Mouse (Mus musculus) kidney, embryonic 14.5 days (tissue): ENCODE results near the gene Agxt2. TPM values are rescaled to one million over a fixed set of nuclear protein-coding genes. Genes with fewer than 3 reads are reported as not detected.

Experiments used
- ATAC-seq: fragments of 200-750 bp; cut with Nextera tagmentation; 2 replicates; pipeline ENCODE4 v1.8.0; 2017; ENCODE audit warnings: moderate number of reproducible peaks, mild to moderate bottlenecking, moderate TSS enrichment, moderate library complexity; ENCODE audit not compliant: low FRiP score, low TSS enrichment
- H3K27ac ChIP-seq: fragments of 300-500 bp; sonication (generic); 2 replicates; pipeline ENCODE4 v1.5.1; 2014; ENCODE audit warnings: low read depth, mild to moderate bottlenecking, low read length, moderate library complexity, mixed read lengths
- H3K27me3 ChIP-seq: fragments of 300-500 bp; sonication (generic); 2 replicates; pipeline ENCODE4 v1.6.1; 2014; ENCODE audit warnings: mild to moderate bottlenecking, low read length; ENCODE audit not compliant: control insufficient read depth, insufficient read depth
- H3K36me3 ChIP-seq: fragments of 300-500 bp; sonication (generic); 2 replicates; pipeline ENCODE4 v1.6.1; 2014; ENCODE audit warnings: low read length, mixed read lengths; ENCODE audit not compliant: control insufficient read depth, insufficient read depth
- H3K4me1 ChIP-seq: fragments of 300-500 bp; sonication (generic); 2 replicates; pipeline ENCODE4 v1.6.1; 2014; ENCODE audit warnings: low read length, mixed read lengths; ENCODE audit not compliant: control insufficient read depth, insufficient read depth
- H3K4me2 ChIP-seq: fragments of 300-500 bp; sonication (generic); replicated peaks from 2 replicates; pipeline ENCODE4 v1.6.1; 2014; ENCODE audit warnings: low read depth, mild to moderate bottlenecking, low read length
- H3K4me3 ChIP-seq: fragments of 300-500 bp; sonication (generic); 2 replicates; pipeline ENCODE4 v1.5.1; 2014; ENCODE audit warnings: mild to moderate bottlenecking, low read length
- H3K9ac ChIP-seq: fragments of 300-500 bp; sonication (generic); 2 replicates; pipeline ENCODE4 v1.6.1; 2014; ENCODE audit warnings: low read depth, mild to moderate bottlenecking, low read length, moderate library complexity
- H3K9me3 ChIP-seq: fragments of 300-500 bp; sonication (generic); 2 replicates; pipeline ENCODE4 v1.6.1; 2016; ENCODE audit warnings: low read length; ENCODE audit not compliant: control insufficient read depth
- WGBS: fragments of 180-500 bp; shearing (Covaris S2); extraction: QIAGEN DNeasy Blood & Tissue Kit; methylation state at CpG from one replicate; pipeline ENCODE4 v1.1.7; 2014; 5-methylcytosine and 5-hydroxymethylcytosine counted together
- polyA plus RNA-seq: library from polyadenylated mRNA; unstranded; fragments of >200 nt; fragmentation: Nextera tagmentation; extraction: Ambion mirVana; gene quantifications from 2 replicates; pipeline ENCODE4 v1.2.1, GENCODE M21; 2014

The Agxt2 gene
- polyA plus RNA-seq, 1 experiment from 2014 or later: 1.5 TPM

DNA sequence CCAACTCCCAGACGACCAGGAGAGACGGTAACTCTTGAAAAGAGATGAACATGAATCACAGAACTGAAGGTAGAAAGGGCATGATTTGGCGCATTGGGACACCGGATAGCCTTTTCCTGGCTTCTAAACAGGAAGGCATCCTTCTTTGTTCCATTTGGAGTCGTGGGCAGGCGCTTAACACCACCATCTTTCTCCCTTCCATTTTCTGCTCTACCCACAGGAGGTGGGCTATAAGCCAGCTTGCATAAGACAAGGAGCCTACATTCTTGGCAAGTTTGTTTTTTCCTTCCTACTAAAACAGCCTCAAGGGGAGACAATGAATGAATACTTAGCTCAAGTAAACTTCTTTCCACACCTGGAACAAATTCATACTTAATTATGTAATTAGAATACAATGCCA is 55.3 kb downstream of the Agxt2 start:
- no peak overlapping the region for H3K27ac ChIP-seq
- 86% methylated on average over 6 of the region's 6 CpGs for WGBS
- no peak overlapping the region for H3K4me2 ChIP-seq
- H3K36me3 ChIP-seq: no peaks in the 10 kb centered on the region
- no peak overlapping the region for H3K4me3 ChIP-seq
- no peaks in the 10 kb centered on the region for H3K9me3 ChIP-seq
- no peaks in the 10 kb centered on the region for H3K4me1 ChIP-seq
- no peak overlapping the region for H3K9ac ChIP-seq
- ATAC-seq: no peak
- no peaks in the 10 kb centered on the region for H3K27me3 ChIP-seq

DNA sequence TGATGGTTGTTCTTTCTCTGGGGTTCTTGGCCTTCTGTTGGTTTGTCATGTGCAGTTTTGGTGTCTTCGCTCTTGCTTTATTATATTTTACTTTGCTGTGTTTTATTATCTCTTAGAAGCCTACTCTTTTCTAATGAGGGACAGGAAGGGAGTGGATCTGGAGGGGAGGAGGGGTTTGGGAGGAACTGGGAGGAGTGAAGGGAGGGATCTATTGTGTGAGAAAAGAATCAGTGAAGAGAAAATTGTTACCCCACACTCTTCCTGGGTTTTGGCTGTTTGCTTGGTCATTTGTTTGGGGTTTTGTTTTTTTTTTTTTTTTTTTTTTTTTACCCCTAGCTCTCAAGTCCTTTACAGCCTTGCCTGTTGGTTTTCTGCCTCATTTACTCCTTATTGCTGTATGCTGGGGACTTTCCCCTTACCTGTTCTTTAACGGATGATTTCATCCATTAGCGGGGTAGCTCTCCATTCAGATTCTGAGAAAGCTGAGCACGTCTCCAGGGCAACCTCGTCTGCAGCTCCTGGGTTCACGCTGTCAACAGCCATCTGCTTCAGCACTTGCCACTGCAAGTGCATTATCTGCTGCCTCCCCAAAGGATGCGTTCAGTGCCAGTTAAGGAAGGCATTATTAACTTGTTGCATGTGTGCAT is 62.9 kb downstream of the Agxt2 start:
- 18% methylated on average over 7 of the region's 7 CpGs for WGBS
- H3K27me3 ChIP-seq: no peaks in the 10 kb centered on the region
- no peaks in the 10 kb centered on the region for H3K4me1 ChIP-seq
- peak; percentile 78 for ATAC-seq
- H3K4me3 ChIP-seq: no peak overlapping the region
- H3K9me3 ChIP-seq: no peaks in the 10 kb centered on the region
- no peak overlapping the region for H3K9ac ChIP-seq
- H3K27ac ChIP-seq: no peak overlapping the region
- H3K4me2 ChIP-seq: no peak overlapping the region
- H3K36me3 ChIP-seq: no peaks in the 10 kb centered on the region

DNA sequence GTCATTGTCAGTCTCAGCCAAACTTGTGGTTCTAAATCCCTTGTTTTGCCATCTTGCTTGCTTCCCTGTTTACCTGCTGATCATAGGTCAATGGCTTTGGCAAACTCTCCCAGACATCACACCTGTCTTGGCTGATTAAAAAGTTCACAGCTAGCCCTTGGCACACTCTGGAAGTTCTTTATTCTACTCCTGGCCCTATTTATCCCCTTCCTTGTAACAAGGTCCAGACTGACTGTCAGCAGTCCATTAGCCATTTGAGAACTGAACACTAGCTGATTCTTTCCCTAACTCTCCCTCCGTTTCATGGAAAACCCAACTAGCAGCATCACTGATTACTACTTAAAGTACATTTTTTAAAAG is 63.4 kb downstream of the Agxt2 start:
- H3K36me3 ChIP-seq: no peaks in the 10 kb centered on the region
- no peak overlapping the region for H3K27ac ChIP-seq
- H3K4me2 ChIP-seq: no peak overlapping the region
- H3K4me1 ChIP-seq: no peaks in the 10 kb centered on the region
- H3K9me3 ChIP-seq: no peaks in the 10 kb centered on the region
- H3K4me3 ChIP-seq: no peak overlapping the region
- H3K27me3 ChIP-seq: no peaks in the 10 kb centered on the region
- ATAC-seq: no peak
- WGBS: 80% methylated on average over 1 of the region's 1 CpGs
- no peak overlapping the region for H3K9ac ChIP-seq

DNA sequence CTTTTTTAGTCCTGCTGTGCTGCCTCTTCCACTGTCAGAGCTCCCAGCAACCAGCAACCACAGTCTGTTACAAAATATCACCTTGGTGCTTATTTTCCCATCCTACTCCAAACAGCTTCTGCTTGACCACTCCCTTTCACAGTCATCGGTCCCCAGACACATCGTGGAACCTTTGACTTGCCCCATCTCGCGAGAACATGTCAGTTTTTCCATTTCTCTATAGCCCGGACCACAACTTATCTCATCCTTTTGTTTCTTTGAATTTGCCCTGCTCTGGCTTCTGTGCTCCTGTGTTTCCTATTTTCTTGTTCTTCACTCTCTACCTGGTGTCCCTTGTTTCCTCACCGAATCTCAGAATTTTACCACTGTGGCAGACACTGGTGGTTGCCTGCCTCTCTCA is 67.8 kb downstream of the Agxt2 start:
- Histone ChIP-seq H3K27me3 (no peaks in the 10 kb centered on the region), H3K4me3 (no peak overlapping the region), H3K27ac (no peak overlapping the region), H3K9me3 (no peaks in the 10 kb centered on the region), H3K36me3 (no peaks in the 10 kb centered on the region), H3K4me1 (no peaks in the 10 kb centered on the region), H3K4me2 (no peak overlapping the region), H3K9ac (no peak overlapping the region)
- 93% methylated on average over 6 of the region's 6 CpGs for WGBS
- ATAC-seq: no peak

DNA sequence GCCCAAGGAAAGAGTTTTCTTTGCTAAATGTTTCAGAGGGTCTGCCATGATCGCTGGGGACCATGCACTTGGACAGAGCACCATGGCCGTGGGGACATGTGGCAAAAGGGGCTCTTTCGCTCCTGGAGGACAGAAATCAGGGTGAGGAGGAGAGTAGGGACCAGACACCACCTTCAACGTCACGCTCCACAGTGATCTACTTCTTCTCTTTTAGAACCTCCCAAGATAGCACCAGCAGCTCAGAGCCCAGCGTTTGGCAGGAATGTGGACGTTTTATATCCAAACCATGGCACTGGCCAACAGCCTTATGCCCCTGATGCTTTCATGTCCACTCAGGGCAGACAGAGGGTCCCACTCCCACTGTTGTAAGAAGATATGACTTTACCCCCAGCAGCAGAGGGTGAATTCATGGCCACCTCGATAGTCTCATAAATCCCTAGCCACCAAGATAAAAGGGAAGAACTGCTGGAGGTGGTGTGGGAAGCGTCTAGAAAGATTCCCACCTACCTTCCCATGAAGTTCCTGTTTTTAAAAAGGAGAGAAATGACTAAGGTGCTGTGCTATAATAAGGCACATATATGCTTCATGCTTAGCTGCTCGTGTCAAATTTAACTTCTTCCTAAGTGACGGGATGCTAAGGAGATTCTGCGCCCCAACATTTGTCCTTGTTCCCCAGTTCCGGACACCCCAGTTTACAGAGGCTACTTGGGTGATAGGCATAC is 68.4 kb downstream of the Agxt2 start:
- WGBS: 89% methylated on average over 13 of the region's 13 CpGs

DNA sequence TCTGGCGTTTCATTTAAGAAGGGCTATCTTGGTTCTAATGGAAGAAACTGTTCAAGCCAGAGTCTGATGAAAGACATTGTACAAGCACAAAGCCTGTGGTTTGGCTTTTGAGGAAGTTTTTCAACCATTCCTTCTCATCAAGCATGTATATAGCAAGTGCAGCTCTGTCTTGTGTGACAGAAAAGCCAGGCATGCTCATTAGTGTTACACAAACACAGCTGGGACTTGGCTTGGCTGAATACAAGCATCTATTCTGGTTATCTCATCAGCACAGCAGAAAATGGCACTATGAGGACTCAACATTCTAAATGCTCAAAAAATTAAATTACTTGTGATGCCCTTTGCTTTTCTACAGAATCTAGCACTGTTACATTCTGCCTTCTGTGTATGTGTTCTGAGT is 78.6 kb downstream of the Agxt2 start:
- ATAC-seq: no peak
- Histone ChIP-seq H3K27ac (no peak overlapping the region), H3K4me3 (no peak overlapping the region), H3K9me3 (0 out of 2 replicates have a peak, but pooled peaks cover 4% of the 10 kb centered on the region), H3K4me2 (no peak overlapping the region), H3K9ac (no peak overlapping the region), H3K27me3 (no peaks in the 10 kb centered on the region), H3K36me3 (no peaks in the 10 kb centered on the region; the same call in 1 of the 2 replicates), H3K4me1 (no peaks in the 10 kb centered on the region)
- 93% methylated on average over 1 of the region's 1 CpGs for WGBS

More for the DNA sequence above, 68.4 kb downstream of the Agxt2 start:
- H3K27me3 ChIP-seq: no peaks in the 10 kb centered on the region
- no peak overlapping the region for H3K4me2 ChIP-seq
- H3K36me3 ChIP-seq: no peaks in the 10 kb centered on the region
- ATAC-seq: no peak
- no peak overlapping the region for H3K4me3 ChIP-seq
- no peaks in the 10 kb centered on the region for H3K4me1 ChIP-seq
- H3K9ac ChIP-seq: no peak overlapping the region
- no peaks in the 10 kb centered on the region for H3K9me3 ChIP-seq
- no peak overlapping the region for H3K27ac ChIP-seq

DNA sequence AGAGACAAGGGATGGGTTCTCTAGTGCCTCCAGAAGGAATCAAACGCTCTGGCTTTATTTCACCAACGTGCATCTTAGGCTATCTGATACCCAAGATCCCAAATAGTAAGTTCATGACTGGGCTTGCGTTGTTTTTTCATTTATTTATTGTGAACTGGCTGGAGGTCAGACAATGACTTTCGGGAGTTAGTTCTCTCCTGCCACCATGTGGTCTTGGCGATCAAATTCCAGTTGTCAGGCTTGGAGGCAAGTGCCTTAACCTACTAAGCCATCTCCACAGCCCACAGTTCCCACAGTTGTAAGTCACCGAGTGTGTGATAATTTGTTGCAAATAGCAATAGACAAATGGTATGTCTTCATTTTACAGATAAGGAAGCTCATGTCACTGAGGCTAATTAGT is 81.6 kb downstream of the Agxt2 start:
- H3K9me3 ChIP-seq: 0 out of 2 replicates have a peak, but pooled peaks cover 4% of the 10 kb centered on the region
- peaks cover 2% of the 10 kb centered on the region; the same call in 1 of the 2 replicates for H3K36me3 ChIP-seq
- no peak for ATAC-seq
- no peak overlapping the region for H3K27ac ChIP-seq
- 65% methylated on average over 6 of the region's 6 CpGs for WGBS
- no peak overlapping the region for H3K9ac ChIP-seq
- no peaks in the 10 kb centered on the region for H3K27me3 ChIP-seq
- no peak overlapping the region for H3K4me2 ChIP-seq
- H3K4me1 ChIP-seq: no peaks in the 10 kb centered on the region
- no peak overlapping the region for H3K4me3 ChIP-seq

DNA sequence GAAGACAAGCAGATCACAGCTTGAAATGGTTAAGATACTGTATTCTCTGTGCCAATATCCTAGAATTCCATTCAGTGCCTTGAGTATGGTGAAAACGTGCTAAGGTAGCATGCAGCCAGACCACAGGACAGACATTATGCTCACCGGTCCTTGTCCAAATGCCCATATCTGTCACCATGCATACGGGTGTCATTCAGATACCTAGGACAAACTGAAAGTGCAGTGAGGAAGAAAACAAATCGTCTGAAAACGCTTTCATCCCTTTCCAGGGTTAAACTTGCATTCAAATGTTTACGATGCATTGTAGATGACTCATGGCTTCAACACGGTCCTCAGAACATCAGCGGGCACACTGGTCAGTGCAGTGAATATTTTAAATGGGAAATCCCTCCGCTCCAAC is 83.2 kb downstream of the Agxt2 start:
- WGBS: 89% methylated on average over 9 of the region's 9 CpGs
- no peak for ATAC-seq
- H3K27ac ChIP-seq: no peak overlapping the region
- H3K9me3 ChIP-seq: 0 out of 2 replicates have a peak, but pooled peaks cover 2% of the 10 kb centered on the region
- peaks cover 7% of the 10 kb centered on the region; the same call in 1 of the 2 replicates for H3K36me3 ChIP-seq
- H3K27me3 ChIP-seq: no peaks in the 10 kb centered on the region
- H3K4me1 ChIP-seq: no peaks in the 10 kb centered on the region
- H3K4me3 ChIP-seq: no peak overlapping the region
- no peak overlapping the region for H3K4me2 ChIP-seq
- H3K9ac ChIP-seq: no peak overlapping the region

DNA sequence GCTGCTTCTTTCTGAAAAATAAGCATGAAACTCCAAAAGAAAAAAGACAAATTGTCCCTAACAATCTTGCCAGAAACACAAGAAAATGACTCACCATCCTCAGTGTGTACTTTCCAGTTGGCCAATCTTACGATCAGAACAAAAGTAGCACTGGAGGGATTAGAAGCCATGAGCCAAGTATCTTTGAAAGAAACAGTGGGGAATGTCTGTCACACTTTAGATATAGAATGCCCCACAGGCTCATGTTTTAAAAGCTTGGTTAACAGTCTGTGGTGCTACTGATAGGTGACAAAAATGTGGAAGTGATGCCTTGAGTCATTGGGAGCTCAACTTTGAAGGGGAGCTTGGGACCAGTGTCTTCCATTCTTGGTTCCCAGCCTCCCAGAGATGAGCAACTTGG is 83.9 kb downstream of the Agxt2 start:
- no peak for ATAC-seq
- Histone ChIP-seq H3K36me3 (peaks cover 11% of the 10 kb centered on the region; the same call in 1 of the 2 replicates), H3K9ac (no peak overlapping the region), H3K9me3 (no peaks in the 10 kb centered on the region), H3K4me2 (no peak overlapping the region), H3K27me3 (no peaks in the 10 kb centered on the region), H3K27ac (no peak overlapping the region), H3K4me1 (no peaks in the 10 kb centered on the region), H3K4me3 (no peak overlapping the region)
- WGBS: 100% methylated on average over 1 of the region's 1 CpGs
